Mouse (Mus musculus): ENCODE measurements around the gene Matn3. TPM values are rescaled to one million over a fixed set of nuclear protein-coding genes. Genes with fewer than 3 reads are reported as not detected.
"Not testable (repeated sequence)": the region's sequence is repeated elsewhere in the genome, so short reads cannot be mapped to it uniquely, and the experiment has no call there.

Matn3 gene
- polyA plus RNA-seq, 1 experiment from 2014 or later: 4.7 TPM

GRCm38 (mm10) chr12:8921394-8922368, 26.0 kb upstream of the Matn3 start, which contains the start of gene Laptm4a:
Gene Laptm4a, plus strand, starts transcription at chr12:8921664.
- peak within 1 kb of the TSS; percentile 99 for H3K27ac ChIP-seq (replicated peaks)
- H3K36me3 ChIP-seq: peaks cover 23% of the 10 kb centered on the region
- under 1% methylated on average over 73 of the region's 73 CpGs for WGBS

GRCm38 (mm10) chr12:8922369-8923124, 25.2 kb upstream of the Matn3 start:
- Histone ChIP-seq H3K36me3 (peaks cover 23% of the 10 kb centered on the region), H3K4me3 (peak overlapping the region; percentile 76), H3K27me3 (ENCODE audit: low read depth, poor library complexity, severe bottlenecking) (no peaks in the 10 kb centered on the region), H3K9me3 (replicated peaks) (no peaks in the 10 kb centered on the region), H3K27ac (replicated peaks) (peak overlapping the region; percentile 99), H3K4me1 (peaks cover 45% of the 10 kb centered on the region)
- DNase-seq (ENCODE audit: low spot score): no peak
- WGBS: 8% methylated on average over 30 of the region's 30 CpGs

More at GRCm38 (mm10) chr12:8921394-8922368, 26.0 kb upstream of the Matn3 start, which contains the start of gene Laptm4a:
- no peaks in the 10 kb centered on the region for H3K9me3 ChIP-seq (replicated peaks)
- H3K4me1 ChIP-seq: peaks cover 49% of the 10 kb centered on the region
- DNase-seq (ENCODE audit: low spot score): peak; percentile 98
- peak within 1 kb of the TSS; percentile 76 for H3K4me3 ChIP-seq
- H3K27me3 ChIP-seq (ENCODE audit: low read depth, poor library complexity, severe bottlenecking): no peaks in the 10 kb centered on the region

DNA sequence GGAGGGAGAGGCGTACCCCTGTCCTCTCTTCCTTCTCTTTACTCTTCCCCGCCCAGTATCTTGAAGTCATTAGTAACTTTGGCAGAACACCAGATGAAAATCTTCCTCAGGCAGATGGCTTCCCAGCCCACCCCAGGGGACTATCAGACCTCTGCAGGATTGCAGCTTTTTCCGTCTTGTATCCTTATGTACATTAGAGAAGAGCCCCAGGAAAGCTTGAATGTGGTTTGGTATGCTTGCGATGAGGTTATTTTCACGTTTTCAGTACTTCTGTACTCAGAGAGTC, 24.7 kb upstream of the Matn3 start:
- Histone ChIP-seq H3K9me3 (replicated peaks) (no peaks in the 10 kb centered on the region), H3K4me1 (peaks cover 40% of the 10 kb centered on the region), H3K4me3 (peak overlapping the region; percentile 76), H3K36me3 (peaks cover 28% of the 10 kb centered on the region), H3K27me3 (ENCODE audit: low read depth, poor library complexity, severe bottlenecking) (no peaks in the 10 kb centered on the region), H3K27ac (replicated peaks) (peak overlapping the region; percentile 99)
- 48% methylated on average over 5 of the region's 5 CpGs for WGBS
- no peak for DNase-seq (ENCODE audit: low spot score)

DNA sequence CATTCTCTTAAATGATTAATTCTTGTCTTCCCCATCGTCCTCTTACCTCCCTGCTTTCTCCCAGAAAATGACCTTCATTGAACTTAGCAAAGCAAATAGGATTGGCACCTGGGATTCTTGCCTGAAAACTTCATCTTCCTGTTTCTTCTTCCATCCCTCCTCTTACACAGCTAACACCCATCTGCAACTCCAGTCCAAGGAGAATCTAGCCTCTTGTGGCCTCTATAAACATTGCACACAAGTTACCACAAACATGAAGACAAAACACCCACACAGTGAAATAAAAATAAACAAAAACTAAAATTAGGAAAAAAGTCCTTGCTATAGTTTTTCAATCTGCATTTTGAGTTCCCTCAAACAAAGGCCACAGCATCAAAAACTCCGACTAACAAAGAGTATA, 24.1 kb upstream of the Matn3 start:
- H3K4me3 ChIP-seq: peak overlapping the region; percentile 76
- peaks cover 32% of the 10 kb centered on the region for H3K36me3 ChIP-seq
- DNase-seq (ENCODE audit: low spot score): no peak
- no peaks in the 10 kb centered on the region for H3K9me3 ChIP-seq (replicated peaks)
- H3K27ac ChIP-seq (replicated peaks): peak overlapping the region; percentile 99; the same call in 1 of the 2 replicates
- WGBS: 74% methylated on average over 2 of the region's 2 CpGs
- H3K4me1 ChIP-seq: peaks cover 37% of the 10 kb centered on the region
- no peaks in the 10 kb centered on the region for H3K27me3 ChIP-seq (ENCODE audit: low read depth, poor library complexity, severe bottlenecking)

GRCm38 (mm10) chr12:8927652-8928051, 20.1 kb upstream of the Matn3 start:
- no peak for DNase-seq (ENCODE audit: low spot score)
- 100% methylated on average over 3 of the region's 3 CpGs for WGBS
- Histone ChIP-seq H3K36me3 (peaks cover 56% of the 10 kb centered on the region), H3K9me3 (replicated peaks) (no peaks in the 10 kb centered on the region), H3K4me1 (peaks cover 26% of the 10 kb centered on the region), H3K4me3 (no peak overlapping the region), H3K27ac (replicated peaks) (no peak overlapping the region), H3K27me3 (ENCODE audit: low read depth, poor library complexity, severe bottlenecking) (no peaks in the 10 kb centered on the region)

- no peak for DNase-seq (ENCODE audit: low spot score)
- Histone ChIP-seq H3K27me3 (ENCODE audit: low read depth, poor library complexity, severe bottlenecking) (no peaks in the 10 kb centered on the region), H3K9me3 (replicated peaks) (no peaks in the 10 kb centered on the region), H3K4me1 (peaks cover 15% of the 10 kb centered on the region), H3K27ac (replicated peaks) (no peak overlapping the region), H3K36me3 (peaks cover 67% of the 10 kb centered on the region), H3K4me3 (no peak overlapping the region)
- 92% methylated on average over 4 of the region's 4 CpGs for WGBS
Measured at GRCm38 (mm10) chr12:8928766-8929165, 19.0 kb upstream of the Matn3 start.

DNA sequence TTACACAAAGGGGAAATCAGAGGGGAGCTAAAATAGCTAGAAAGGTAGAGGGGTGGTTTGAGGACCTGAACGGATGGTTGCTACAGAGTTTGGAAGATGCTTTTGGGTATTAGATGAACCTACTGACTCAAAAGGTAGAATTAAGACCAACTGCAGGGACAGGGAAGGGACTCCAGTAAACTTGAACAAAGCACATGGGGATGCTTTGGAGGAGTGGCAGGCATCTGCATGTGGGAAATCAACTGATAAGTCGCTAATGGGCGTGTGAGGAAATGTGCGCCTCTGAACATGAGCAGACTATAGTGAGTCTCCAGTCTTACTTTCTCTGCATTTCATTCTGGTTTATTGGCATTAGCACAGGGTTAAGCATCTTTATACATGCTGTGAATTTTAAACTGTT, 16.6 kb upstream of the Matn3 start:
- DNase-seq (ENCODE audit: low spot score): no peak
- Histone ChIP-seq H3K27ac (replicated peaks) (no peak overlapping the region), H3K36me3 (peaks cover 70% of the 10 kb centered on the region), H3K4me3 (no peak overlapping the region), H3K27me3 (ENCODE audit: low read depth, poor library complexity, severe bottlenecking) (no peaks in the 10 kb centered on the region), H3K4me1 (peaks cover 3% of the 10 kb centered on the region; the same call in 1 of the 2 replicates), H3K9me3 (replicated peaks) (no peaks in the 10 kb centered on the region)
- WGBS: 89% methylated on average over 4 of the region's 4 CpGs

DNA sequence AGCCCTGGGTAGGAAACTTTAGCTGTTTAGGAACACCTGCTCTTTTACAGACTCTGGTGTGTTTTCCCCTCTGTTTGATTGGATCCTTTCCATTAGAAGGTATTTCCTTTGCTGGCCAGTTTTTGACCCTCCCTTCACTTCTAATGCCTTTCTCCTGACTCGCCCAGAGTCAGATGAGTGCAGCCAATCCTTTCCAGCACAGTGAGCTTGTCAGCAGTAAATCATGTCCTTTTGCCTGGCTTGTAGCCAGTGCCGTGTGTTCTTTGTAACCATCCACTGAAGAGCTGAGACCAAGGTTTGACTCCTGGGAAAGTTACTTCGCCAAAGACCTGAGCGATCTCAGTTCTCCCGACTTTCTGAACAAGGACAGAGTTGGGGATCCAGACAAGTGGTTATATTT, 12.4 kb upstream of the Matn3 start:
- peaks cover 83% of the 10 kb centered on the region for H3K36me3 ChIP-seq
- no peaks in the 10 kb centered on the region for H3K9me3 ChIP-seq (replicated peaks)
- 85% methylated on average over 5 of the region's 5 CpGs for WGBS
- H3K4me1 ChIP-seq: no peaks in the 10 kb centered on the region
- no peak overlapping the region for H3K27ac ChIP-seq (replicated peaks)
- no peak for DNase-seq (ENCODE audit: low spot score)
- no peaks in the 10 kb centered on the region for H3K27me3 ChIP-seq (ENCODE audit: low read depth, poor library complexity, severe bottlenecking)
- no peak overlapping the region for H3K4me3 ChIP-seq

- not testable (repeated sequence) for H3K4me1 ChIP-seq; DNase-seq (ENCODE audit: low spot score); H3K27me3 ChIP-seq (ENCODE audit: low read depth, poor library complexity, severe bottlenecking); H3K9me3 ChIP-seq (replicated peaks); H3K27ac ChIP-seq (replicated peaks); H3K4me3 ChIP-seq
- 76% methylated on average over 4 of the region's 4 CpGs for WGBS
- H3K36me3 ChIP-seq: peaks cover 80% of the 10 kb centered on the region
Measured at GRCm38 (mm10) chr12:8936210-8936609, 11.5 kb upstream of the Matn3 start.

DNA sequence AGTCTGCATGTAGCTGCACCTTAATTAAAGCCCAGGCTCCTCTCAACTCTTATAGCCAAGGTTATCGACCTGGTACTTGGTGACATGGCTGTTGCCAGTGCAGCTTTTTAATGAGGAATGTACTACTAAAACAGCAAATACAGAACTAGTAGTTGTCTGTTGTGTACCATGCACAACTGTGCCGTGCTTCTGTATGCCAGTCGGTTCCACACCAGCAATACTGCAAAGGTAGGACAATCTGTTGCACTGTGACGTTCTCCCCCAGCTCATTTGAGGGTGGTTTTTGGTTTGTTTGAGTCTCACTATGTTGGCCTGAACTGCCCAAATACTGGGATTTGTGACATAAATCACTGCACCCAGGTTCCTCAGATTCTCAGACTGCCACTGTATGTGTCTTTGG, 8.2 kb upstream of the Matn3 start:
- WGBS: 91% methylated on average over 4 of the region's 4 CpGs
- peaks cover 52% of the 10 kb centered on the region for H3K36me3 ChIP-seq
- H3K4me1 ChIP-seq: no peaks in the 10 kb centered on the region
- H3K4me3 ChIP-seq: no peak overlapping the region
- no peaks in the 10 kb centered on the region for H3K27me3 ChIP-seq (ENCODE audit: low read depth, poor library complexity, severe bottlenecking)
- no peak for DNase-seq (ENCODE audit: low spot score)
- no peak overlapping the region for H3K27ac ChIP-seq (replicated peaks)
- H3K9me3 ChIP-seq (replicated peaks): no peaks in the 10 kb centered on the region

DNA sequence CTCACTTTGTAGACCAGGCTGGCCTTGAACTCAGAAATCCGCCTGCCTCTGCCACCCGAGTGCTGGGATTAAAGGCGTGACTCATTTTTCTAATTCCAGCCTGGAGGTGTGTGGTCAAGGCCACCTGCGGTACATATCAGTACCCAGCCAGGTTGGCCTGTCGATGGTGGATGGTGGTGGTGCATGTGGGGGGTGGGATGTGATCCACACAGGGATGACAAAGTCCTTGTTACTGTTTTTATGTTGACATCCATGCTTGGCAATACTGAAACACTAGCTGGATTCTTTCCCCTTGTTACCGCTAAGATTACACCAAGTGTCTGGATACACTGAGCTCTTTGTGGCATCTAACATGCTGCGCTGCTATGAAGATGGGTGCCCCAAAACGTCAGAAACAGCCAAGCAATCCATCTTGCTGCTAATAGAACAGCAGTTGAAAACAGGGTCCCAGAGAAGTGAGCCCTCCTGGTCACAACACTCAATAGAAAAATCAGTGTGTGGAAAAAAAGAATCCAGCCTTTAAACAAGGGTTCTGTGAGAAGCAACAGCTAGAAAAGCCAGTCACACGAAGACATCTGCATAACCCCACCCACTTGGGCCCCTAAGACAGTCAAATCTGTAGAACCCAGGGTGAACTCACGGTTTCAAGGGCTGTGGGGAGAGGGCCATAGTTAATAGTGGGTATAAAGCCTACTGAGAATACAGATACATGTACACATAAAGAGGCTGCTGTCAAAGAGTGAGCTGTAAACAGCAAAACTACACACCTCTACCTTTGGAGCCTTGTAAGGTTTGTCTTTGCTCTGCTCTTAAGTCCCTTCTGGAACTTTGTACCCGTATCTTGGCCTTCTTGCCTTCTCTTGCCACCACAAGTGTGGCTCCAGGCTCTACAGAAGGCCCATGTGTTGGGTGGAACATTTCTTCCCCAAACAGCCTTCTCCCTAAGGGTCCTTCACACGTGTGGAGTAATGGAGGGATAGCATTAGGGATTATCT, 7.4 kb upstream of the Matn3 start:
- no peaks in the 10 kb centered on the region for H3K27me3 ChIP-seq (ENCODE audit: low read depth, poor library complexity, severe bottlenecking)
- peaks cover 43% of the 10 kb centered on the region for H3K36me3 ChIP-seq
- H3K4me1 ChIP-seq: no peaks in the 10 kb centered on the region
- WGBS: 70% methylated on average over 12 of the region's 12 CpGs
- H3K9me3 ChIP-seq (replicated peaks): no peaks in the 10 kb centered on the region
- H3K4me3 ChIP-seq: no peak overlapping the region
- DNase-seq (ENCODE audit: low spot score): no peak
- no peak overlapping the region for H3K27ac ChIP-seq (replicated peaks)

DNA sequence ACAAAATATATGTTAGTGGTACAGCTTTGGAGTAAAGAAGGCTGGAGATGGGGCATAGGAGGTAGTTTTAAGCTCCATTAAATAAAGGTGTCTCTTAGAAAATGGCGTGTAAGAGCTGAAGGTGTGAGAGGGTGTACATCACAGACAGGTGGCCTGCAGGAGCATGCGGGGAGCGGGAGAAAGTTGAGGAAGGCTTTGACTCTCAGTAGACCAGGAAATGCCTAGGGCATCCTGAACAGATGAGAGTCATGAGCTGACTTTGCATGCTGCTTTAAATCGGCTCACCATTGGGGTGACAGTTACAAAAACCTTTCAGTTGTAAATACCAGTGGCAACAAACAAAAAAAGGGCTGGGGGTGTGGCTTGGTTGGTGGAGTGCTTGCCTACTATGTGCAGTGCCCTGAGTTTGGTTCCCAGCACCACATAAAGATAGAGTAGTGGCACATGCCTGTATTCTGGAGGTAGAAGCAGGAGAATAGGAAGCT, 6.6 kb upstream of the Matn3 start:
- H3K36me3 ChIP-seq: peaks cover 35% of the 10 kb centered on the region
- H3K4me1 ChIP-seq: no peaks in the 10 kb centered on the region
- peaks cover 7% of the 10 kb centered on the region; the same call in 1 of the 2 replicates for H3K27me3 ChIP-seq (ENCODE audit: low read depth, poor library complexity, severe bottlenecking)
- no peak overlapping the region for H3K4me3 ChIP-seq
- H3K9me3 ChIP-seq (replicated peaks): no peaks in the 10 kb centered on the region
- H3K27ac ChIP-seq (replicated peaks): no peak overlapping the region
- no peak for DNase-seq (ENCODE audit: low spot score)
- 82% methylated on average over 4 of the region's 4 CpGs for WGBS
